Mouse (Mus musculus) macrophage (primary cell): ENCODE data around the gene Prss8. TPM values are rescaled to one million over a fixed set of nuclear protein-coding genes. Genes with fewer than 3 reads are reported as not detected.
"Not testable (repeated sequence)": the region's sequence is repeated elsewhere in the genome, so short reads cannot be mapped to it uniquely, and the experiment has no call there.

Experiments
- H3K27ac ChIP-seq: fragments of 350-480 bp; formaldehyde crosslinking; 2 replicates; pipeline ENCODE4 v1.9.0; 2021
- H3K36me3 ChIP-seq: fragments of 350-480 bp; formaldehyde crosslinking; 2 replicates; pipeline ENCODE4 v1.9.0; 2021; ENCODE audit errors: inconsistent target
- H3K4me3 ChIP-seq: fragments of 350-480 bp; formaldehyde crosslinking; 2 replicates; pipeline ENCODE4 v1.9.0; 2021; ENCODE audit errors: inconsistent target
- H3K79me2 ChIP-seq: fragments of 350-480 bp; formaldehyde crosslinking; 2 replicates; pipeline ENCODE4 v1.9.0; 2021; ENCODE audit errors: inconsistent target
- WGBS: methylation state at CpG from one replicate; pipeline ENCODE4 v1.1.7; 2026; ENCODE audit warnings: inconsistent platforms; ENCODE audit not compliant: missing documents; 5-methylcytosine and 5-hydroxymethylcytosine counted together
- polyA plus RNA-seq: library from polyadenylated mRNA; stranded (reverse); fragments of 250-400 nt; gene quantifications from 3 replicates; pipeline ENCODE4 v1.2.4, GENCODE M21; 2018; ENCODE audit warnings: inconsistent platforms
- total RNA-seq, 78 experiments: library from RNA; depleted of rRNA; stranded (reverse); fragments of 250-400 nt; gene quantifications; 1 replicate in 9 of 78; 2 replicates in 24 of 78; 3 replicates in 43 of 78; 4 replicates in 2 of 78; pipeline ENCODE4 v1.2.4; 2018; ENCODE audit warnings: inconsistent platforms in 56 of 78

Gene Prss8
- total RNA-seq (2018; cell fraction: chromatin; rRNA removed), result not detected
- total RNA-seq (2018; cell fraction: cytosol; rRNA removed), result not detected
- not detected for total RNA-seq (2018; cell fraction: nucleus; rRNA removed)
- polyA plus RNA-seq, result not detected in 3 replicates

- Histone ChIP-seq H3K27ac (no peak within 1 kb of the TSS), H3K36me3 (peaks cover 9% of the 10 kb centered on the region; the same call in 1 of the 2 replicates), H3K79me2 (no peaks in the 10 kb centered on the region), H3K4me3 (no peak within 1 kb of the TSS)
- WGBS, result 80% methylated on average over 5 of the region's 6 CpGs
Observed at GRCm38 (mm10) chr7:127929923-127930322, at the start of gene Prss8. Gene Prss8, minus strand, starts transcription at chr7:127930104.

- Histone ChIP-seq H3K79me2 (peaks cover 97% of the 10 kb centered on the region), H3K4me3 (no peak overlapping the region)
- WGBS, result 100% methylated on average over 2 of the region's 2 CpGs
Observed at GRCm38 (mm10) chr7:127978856-127979255, 49.0 kb upstream of the Prss8 start.

GRCm38 (mm10) chr7:127974413-127974930 lies 44.6 kb upstream of the Prss8 start:
- WGBS, result 92% methylated on average over 2 of the region's 2 CpGs
- Histone ChIP-seq H3K27ac (no peak overlapping the region), H3K79me2 (peaks cover 100% of the 10 kb centered on the region)

More at GRCm38 (mm10) chr7:127978856-127979255, 49.0 kb upstream of the Prss8 start:
- H3K27ac ChIP-seq, result no peak overlapping the region
- peaks cover 89% of the 10 kb centered on the region for H3K36me3 ChIP-seq

GRCm38 (mm10) chr7:127967922-127968828 lies 38.3 kb upstream of the Prss8 start:
- peaks cover 29% of the 10 kb centered on the region for H3K36me3 ChIP-seq
- H3K27ac ChIP-seq, result peak overlapping the region; percentile 94
- peaks cover 53% of the 10 kb centered on the region for H3K79me2 ChIP-seq
- peak overlapping the region; percentile 86 for H3K4me3 ChIP-seq
- WGBS, result under 1% methylated on average over 33 of the region's 42 CpGs

More at GRCm38 (mm10) chr7:127974413-127974930, 44.6 kb upstream of the Prss8 start:
- H3K4me3 ChIP-seq, result no peak overlapping the region
- H3K36me3 ChIP-seq, result peaks cover 85% of the 10 kb centered on the region

GRCm38 (mm10) chr7:127967004-127967921 lies 37.4 kb upstream of the Prss8 start, which contains the start of gene Fus:
Gene Fus, plus strand, starts transcription at chr7:127967457.
- H3K4me3 ChIP-seq, result peak within 1 kb of the TSS; percentile 86
- WGBS, result under 1% methylated on average over 89 of the region's 92 CpGs
- peaks cover 43% of the 10 kb centered on the region for H3K79me2 ChIP-seq
- peaks cover 21% of the 10 kb centered on the region for H3K36me3 ChIP-seq
- peak within 1 kb of the TSS; percentile 94 for H3K27ac ChIP-seq

GRCm38 (mm10) chr7:127966371-127966918 lies 36.5 kb upstream of the Prss8 start:
- Histone ChIP-seq H3K27ac (peak overlapping the region; percentile 94), H3K36me3 (peaks cover 13% of the 10 kb centered on the region), H3K4me3 (peak overlapping the region; percentile 28; the same call in 1 of the 2 replicates), H3K79me2 (peaks cover 35% of the 10 kb centered on the region)
- WGBS, result 34% methylated on average over 10 of the region's 10 CpGs

- WGBS, result 80% methylated on average over 5 of the region's 5 CpGs
- no peaks in the 10 kb centered on the region for H3K79me2 ChIP-seq
- no peaks in the 10 kb centered on the region for H3K36me3 ChIP-seq
- no peak overlapping the region for H3K27ac ChIP-seq
- H3K4me3 ChIP-seq, result no peak overlapping the region
Observed at GRCm38 (mm10) chr7:127959364-127959763, 29.5 kb upstream of the Prss8 start.

- WGBS, result 13% methylated on average over 11 of the region's 13 CpGs
- no peak overlapping the region for H3K4me3 ChIP-seq
- H3K27ac ChIP-seq, result no peak overlapping the region
- no peaks in the 10 kb centered on the region for H3K36me3 ChIP-seq
- H3K79me2 ChIP-seq, result no peaks in the 10 kb centered on the region
Observed at GRCm38 (mm10) chr7:127952864-127953581, 23.1 kb upstream of the Prss8 start.

- WGBS, result 88% methylated on average over 6 of the region's 6 CpGs
- no peak within 1 kb of the TSS for H3K4me3 ChIP-seq
- H3K27ac ChIP-seq, result no peak within 1 kb of the TSS
- no peaks in the 10 kb centered on the region for H3K79me2 ChIP-seq
- H3K36me3 ChIP-seq, result no peaks in the 10 kb centered on the region
Observed at GRCm38 (mm10) chr7:127946470-127947023, 16.6 kb upstream of the Prss8 start, which contains the start of gene Prss36. Gene Prss36, minus strand, starts transcription at chr7:127946725.

- Histone ChIP-seq H3K36me3 (no peaks in the 10 kb centered on the region), H3K4me3 (no peak overlapping the region), H3K27ac (no peak overlapping the region), H3K79me2 (no peaks in the 10 kb centered on the region)
- WGBS, result 63% methylated on average over 23 of the region's 23 CpGs
Observed at GRCm38 (mm10) chr7:127944614-127945013, 14.7 kb upstream of the Prss8 start.

- H3K36me3 ChIP-seq, H3K79me2 ChIP-seq, H3K4me3 ChIP-seq, H3K27ac ChIP-seq: not testable (repeated sequence)
- WGBS, result 48% methylated on average over 2 of the region's 2 CpGs
Observed at GRCm38 (mm10) chr7:127942097-127942496, 12.2 kb upstream of the Prss8 start.

GRCm38 (mm10) chr7:127936216-127936884 lies 6.4 kb upstream of the Prss8 start:
- H3K36me3 ChIP-seq, result no peaks in the 10 kb centered on the region
- no peak overlapping the region for H3K27ac ChIP-seq
- peak overlapping the region; percentile 23 for H3K4me3 ChIP-seq
- 72% methylated on average over 18 of the region's 18 CpGs for WGBS
- no peaks in the 10 kb centered on the region for H3K79me2 ChIP-seq

- 1% methylated on average over 29 of the region's 38 CpGs for WGBS
- no peaks in the 10 kb centered on the region for H3K79me2 ChIP-seq
- H3K36me3 ChIP-seq, result no peaks in the 10 kb centered on the region
- H3K4me3 ChIP-seq, result peak overlapping the region; percentile 23
- H3K27ac ChIP-seq, result no peak overlapping the region
Observed at GRCm38 (mm10) chr7:127935748-127936159, 5.8 kb upstream of the Prss8 start.
